Mouse (Mus musculus): ENCODE data around the gene Chst14. TPM values are rescaled to one million over a fixed set of nuclear protein-coding genes. Genes with fewer than 3 reads are reported as not detected.

Chst14 gene
- polyA plus RNA-seq, 1 experiment from 2014 or later: 51.3 TPM

GRCm38 (mm10) chr2:118901175-118902031 is 24.9 kb upstream of the Chst14 start:
- ATAC-seq (ENCODE audit: low read depth) (peak; percentile 94), DNase-seq (ENCODE audit: low spot score) (peak; percentile 97)
- no peaks in the 10 kb centered on the region for H3K9me3 ChIP-seq (ENCODE audit: control insufficient read depth, low read length)
- no peaks in the 10 kb centered on the region for H3K36me3 ChIP-seq (ENCODE audit: control insufficient read depth, insufficient read depth, low read length)
- 0% methylated on average over 5 of the region's 120 CpGs for whole genome bisulfite sequencing
- peak overlapping the region; percentile 79 for H3K9ac ChIP-seq (ENCODE audit: low read depth, low read length)
- H3K4me2 ChIP-seq (ENCODE audit: low read depth, low read length): peak overlapping the region; percentile 99
- peak overlapping the region; percentile 91 for H3K4me3 ChIP-seq (ENCODE audit: low read depth, low read length)
- peaks cover 54% of the 10 kb centered on the region for H3K27me3 ChIP-seq (replicated peaks; ENCODE audit: control insufficient read depth, insufficient read depth, low read length)
- H3K4me1 ChIP-seq (ENCODE audit: control insufficient read depth, insufficient read depth, low read length): peaks cover 31% of the 10 kb centered on the region
- peak overlapping the region; percentile 72 for H3K27ac ChIP-seq (replicated peaks; ENCODE audit: low read depth, low read length)

GRCm38 (mm10) chr2:118902051-118903025 is 24.0 kb upstream of the Chst14 start:
- DNase-seq (ENCODE audit: low spot score) (peak; percentile 31), ATAC-seq (ENCODE audit: low read depth) (0 out of 2 replicates have a peak, but pooled peaks have one; percentile 9)
- Histone ChIP-seq H3K36me3 (ENCODE audit: control insufficient read depth, insufficient read depth, low read length) (no peaks in the 10 kb centered on the region), H3K9ac (ENCODE audit: low read depth, low read length) (peak overlapping the region; percentile 79), H3K9me3 (ENCODE audit: control insufficient read depth, low read length) (no peaks in the 10 kb centered on the region), H3K4me3 (ENCODE audit: low read depth, low read length) (peak overlapping the region; percentile 91), H3K27ac (replicated peaks; ENCODE audit: low read depth, low read length) (no peak overlapping the region), H3K4me1 (ENCODE audit: control insufficient read depth, insufficient read depth, low read length) (peaks cover 22% of the 10 kb centered on the region), H3K4me2 (ENCODE audit: low read depth, low read length) (peak overlapping the region; percentile 99), H3K27me3 (replicated peaks; ENCODE audit: control insufficient read depth, insufficient read depth, low read length) (peaks cover 44% of the 10 kb centered on the region)
- 1% methylated on average over 14 of the region's 106 CpGs for WGBS

GRCm38 (mm10) chr2:118903333-118903741 is 23.0 kb upstream of the Chst14 start:
- H3K4me3 ChIP-seq (ENCODE audit: low read depth, low read length): peak overlapping the region; percentile 91
- H3K4me1 ChIP-seq (ENCODE audit: control insufficient read depth, insufficient read depth, low read length): peaks cover 19% of the 10 kb centered on the region
- H3K27me3 ChIP-seq (replicated peaks; ENCODE audit: control insufficient read depth, insufficient read depth, low read length): peaks cover 34% of the 10 kb centered on the region
- no peak overlapping the region for H3K27ac ChIP-seq (replicated peaks; ENCODE audit: low read depth, low read length)
- H3K9ac ChIP-seq (ENCODE audit: low read depth, low read length): peak overlapping the region; percentile 3; the same call in 1 of the 2 replicates
- H3K4me2 ChIP-seq (ENCODE audit: low read depth, low read length): peak overlapping the region; percentile 99
- H3K36me3 ChIP-seq (ENCODE audit: control insufficient read depth, insufficient read depth, low read length): no peaks in the 10 kb centered on the region
- no peaks in the 10 kb centered on the region for H3K9me3 ChIP-seq (ENCODE audit: control insufficient read depth, low read length)
- peak; percentile 26 for DNase-seq (ENCODE audit: low spot score)
- no peak for ATAC-seq (ENCODE audit: low read depth)
- 10% methylated on average over 10 of the region's 10 CpGs for WGBS

- no peak for ATAC-seq (ENCODE audit: low read depth)
- Histone ChIP-seq H3K27me3 (replicated peaks; ENCODE audit: control insufficient read depth, insufficient read depth, low read length) (peaks cover 13% of the 10 kb centered on the region), H3K36me3 (ENCODE audit: control insufficient read depth, insufficient read depth, low read length) (no peaks in the 10 kb centered on the region), H3K4me3 (ENCODE audit: low read depth, low read length) (no peak overlapping the region), H3K4me1 (ENCODE audit: control insufficient read depth, insufficient read depth, low read length) (peaks cover 14% of the 10 kb centered on the region), H3K27ac (replicated peaks; ENCODE audit: low read depth, low read length) (no peak overlapping the region), H3K4me2 (ENCODE audit: low read depth, low read length) (no peak overlapping the region), H3K9me3 (ENCODE audit: control insufficient read depth, low read length) (no peaks in the 10 kb centered on the region), H3K9ac (ENCODE audit: low read depth, low read length) (no peak overlapping the region)
- 84% methylated on average over 7 of the region's 7 CpGs for WGBS
- DNase-seq (ENCODE audit: low spot score): no peak
These were observed 20.7 kb upstream of the Chst14 start for GRCm38 (mm10) chr2:118905433-118906117.

GRCm38 (mm10) chr2:118906118-118906492 is 20.2 kb upstream of the Chst14 start:
- Histone ChIP-seq H3K9ac (ENCODE audit: low read depth, low read length) (no peak overlapping the region), H3K27ac (replicated peaks; ENCODE audit: low read depth, low read length) (no peak overlapping the region), H3K9me3 (ENCODE audit: control insufficient read depth, low read length) (no peaks in the 10 kb centered on the region), H3K36me3 (ENCODE audit: control insufficient read depth, insufficient read depth, low read length) (no peaks in the 10 kb centered on the region), H3K4me1 (ENCODE audit: control insufficient read depth, insufficient read depth, low read length) (peaks cover 14% of the 10 kb centered on the region), H3K27me3 (replicated peaks; ENCODE audit: control insufficient read depth, insufficient read depth, low read length) (peaks cover 9% of the 10 kb centered on the region; the same call in 1 of the 2 replicates), H3K4me3 (ENCODE audit: low read depth, low read length) (no peak overlapping the region), H3K4me2 (ENCODE audit: low read depth, low read length) (no peak overlapping the region)
- 78% methylated on average over 5 of the region's 5 CpGs for WGBS
- ATAC-seq (ENCODE audit: low read depth) (no peak), DNase-seq (ENCODE audit: low spot score) (no peak)

GRCm38 (mm10) chr2:118907781-118908180 is 18.5 kb upstream of the Chst14 start:
- Histone ChIP-seq H3K4me1 (ENCODE audit: control insufficient read depth, insufficient read depth, low read length) (peaks cover 11% of the 10 kb centered on the region), H3K27me3 (replicated peaks; ENCODE audit: control insufficient read depth, insufficient read depth, low read length) (peaks cover 2% of the 10 kb centered on the region; the same call in 1 of the 2 replicates), H3K9me3 (ENCODE audit: control insufficient read depth, low read length) (no peaks in the 10 kb centered on the region), H3K9ac (ENCODE audit: low read depth, low read length) (no peak overlapping the region), H3K4me2 (ENCODE audit: low read depth, low read length) (no peak overlapping the region), H3K27ac (replicated peaks; ENCODE audit: low read depth, low read length) (no peak overlapping the region), H3K36me3 (ENCODE audit: control insufficient read depth, insufficient read depth, low read length) (no peaks in the 10 kb centered on the region), H3K4me3 (ENCODE audit: low read depth, low read length) (no peak overlapping the region)
- no peak for DNase-seq (ENCODE audit: low spot score)
- WGBS: 87% methylated on average over 3 of the region's 3 CpGs
- ATAC-seq (ENCODE audit: low read depth): no peak

GRCm38 (mm10) chr2:118909151-118909550 is 17.1 kb upstream of the Chst14 start:
- H3K27ac ChIP-seq (replicated peaks; ENCODE audit: low read depth, low read length): no peak overlapping the region
- no peaks in the 10 kb centered on the region for H3K36me3 ChIP-seq (ENCODE audit: control insufficient read depth, insufficient read depth, low read length)
- no peaks in the 10 kb centered on the region for H3K9me3 ChIP-seq (ENCODE audit: control insufficient read depth, low read length)
- WGBS: 42% methylated on average over 1 of the region's 1 CpGs
- ATAC-seq (ENCODE audit: low read depth) (no peak), DNase-seq (ENCODE audit: low spot score) (no peak)
- no peak overlapping the region for H3K4me2 ChIP-seq (ENCODE audit: low read depth, low read length)
- no peak overlapping the region for H3K9ac ChIP-seq (ENCODE audit: low read depth, low read length)
- peaks cover 7% of the 10 kb centered on the region; the same call in 1 of the 2 replicates for H3K4me1 ChIP-seq (ENCODE audit: control insufficient read depth, insufficient read depth, low read length)
- H3K4me3 ChIP-seq (ENCODE audit: low read depth, low read length): no peak overlapping the region
- no peaks in the 10 kb centered on the region for H3K27me3 ChIP-seq (replicated peaks; ENCODE audit: control insufficient read depth, insufficient read depth, low read length)

All from embryonic facial prominence, embryonic 14.5 days (tissue).